In genomic region chr9:118488138-118488895, GRCm38 (mm10) we compare ENCODE assay signal across 9 mouse cellular contexts. TPM values are rescaled to one million over a fixed set of nuclear protein-coding genes. Genes with fewer than 3 reads are reported as not detected.
DNase-seq lines count a peak whose midpoint lies in the region; ATAC-seq and TF ChIP-seq lines count a peak whose summit lies in the region.
"Had no signal": no experiment of that assay in that cellular context is flagged by ENCODE, and none has a peak within 500 bp of the region (broad histone marks: within the 10 kb centered on the region; RNA-seq: fewer than 3 reads in every experiment).

No protein-coding gene starts in this region.

- peak; percentile 67 for TF ChIP-seq CTCF in layer of hippocampus, adult 2 months (conservative IDR thresholded peaks at IDR 0.05)
- no peak for TF ChIP-seq CTCF in bone marrow macrophage, adult 2 months (IDR thresholded peaks at IDR 0.05; ENCODE audit: low read depth, low read length)
- peak; percentile 68 for TF ChIP-seq CTCF in hindbrain, postnatal 0 days (IDR thresholded peaks at IDR 0.05; ENCODE audit: low read depth)

- H3K9ac ChIP-seq in forebrain, embryonic 11.5 days (ENCODE audit: low read length), result no peak overlapping the region; the same call in 1 of the 2 replicates
- H3K9ac ChIP-seq in hindbrain, postnatal 0 days (replicated peaks; ENCODE audit: low read length), result no peak overlapping the region
- H3K9ac ChIP-seq in liver, embryonic 12.5 days, result no peak overlapping the region

- no peak for DNase-seq in layer of hippocampus, adult 2 months (ENCODE audit: low spot score in 2 of 2)
- no peak for DNase-seq in layer of hippocampus, adult 18-20 months (ENCODE audit: low spot score in 2 of 2)
- peak; percentile 75 for DNase-seq in forebrain, embryonic 11.5 days (ENCODE audit: low spot score)
- peak; percentile 69 for DNase-seq in hindbrain, postnatal 0 days (ENCODE audit: low spot score)
- DNase-seq in frontal cortex, postnatal 14 days (ENCODE audit: low spot score in 2 of 2), result no peak

- H3K4me3 ChIP-seq in layer of hippocampus, adult 2 months, result peak overlapping the region; percentile 42
- H3K4me3 ChIP-seq in bone marrow macrophage, adult 2 months (ENCODE audit: insufficient read depth, low read length), result peak overlapping the region; percentile 43
- peak overlapping the region; percentile 30 for H3K4me3 ChIP-seq in forebrain, embryonic 11.5 days (ENCODE audit: low read depth, low read length)
- H3K4me3 ChIP-seq in hindbrain, postnatal 0 days (ENCODE audit: low read length), result peak overlapping the region; percentile 32
- peak overlapping the region; percentile 36 for H3K4me3 ChIP-seq in liver, embryonic 12.5 days

- peaks cover 6% of the 10 kb centered on the region; the same call in 1 of the 2 replicates for H3K4me1 ChIP-seq in bone marrow macrophage, adult 2 months (ENCODE audit: control insufficient read depth, insufficient read depth, low read length)
- peaks cover 15% of the 10 kb centered on the region for H3K4me1 ChIP-seq in forebrain, embryonic 11.5 days (replicated peaks; ENCODE audit: control insufficient read depth, insufficient read depth, low read length)
- peaks cover 3% of the 10 kb centered on the region; the same call in 1 of the 2 replicates for H3K4me1 ChIP-seq in hindbrain, postnatal 0 days (ENCODE audit: insufficient read depth, low read length)
- H3K4me1 ChIP-seq in liver, embryonic 12.5 days, result peaks cover 18% of the 10 kb centered on the region; the same call in 1 of the 2 replicates

- no peaks in the 10 kb centered on the region for H3K9me3 ChIP-seq in forebrain, embryonic 11.5 days (ENCODE audit: control insufficient read depth, low read length)
- H3K9me3 ChIP-seq in hindbrain, postnatal 0 days (ENCODE audit: low read length), result no peaks in the 10 kb centered on the region
- no peaks in the 10 kb centered on the region for H3K9me3 ChIP-seq in liver, embryonic 12.5 days (replicated peaks)

- H3K36me3 ChIP-seq in forebrain, embryonic 11.5 days (ENCODE audit: control insufficient read depth, insufficient read depth, low read length), result no peaks in the 10 kb centered on the region
- no peaks in the 10 kb centered on the region for H3K36me3 ChIP-seq in hindbrain, postnatal 0 days (ENCODE audit: insufficient read depth, low read length)
- no peaks in the 10 kb centered on the region for H3K36me3 ChIP-seq in liver, embryonic 12.5 days

- under 1% methylated on average over 28 of the region's 28 CpGs for WGBS in forebrain, embryonic 11.5 days
- WGBS in hindbrain, postnatal 0 days, result 1% methylated on average over 28 of the region's 28 CpGs
- under 1% methylated on average over 27 of the region's 28 CpGs for WGBS in liver, embryonic 12.5 days (ENCODE audit: insufficient replicate concordance)

- H3K27me3 ChIP-seq in forebrain, embryonic 11.5 days (ENCODE audit: control insufficient read depth, insufficient read depth, low read length), result peaks cover 55% of the 10 kb centered on the region
- H3K27me3 ChIP-seq in hindbrain, postnatal 0 days (ENCODE audit: insufficient read depth, low read length), result peaks cover 43% of the 10 kb centered on the region
- peaks cover 92% of the 10 kb centered on the region for H3K27me3 ChIP-seq in liver, embryonic 12.5 days (replicated peaks)

- H3K4me2 ChIP-seq in forebrain, embryonic 11.5 days (ENCODE audit: low read depth, low read length, severe bottlenecking), result peak overlapping the region; percentile 59
- peak overlapping the region; percentile 50 for H3K4me2 ChIP-seq in hindbrain, postnatal 0 days (ENCODE audit: low read depth, low read length)
- H3K4me2 ChIP-seq in liver, embryonic 12.5 days, result peak overlapping the region; percentile 57

- ATAC-seq in forebrain, embryonic 11.5 days (replicated peaks; ENCODE audit: low FRiP score), result peak; percentile 19; the same call in 1 of the 2 replicates
- no peak for ATAC-seq in hindbrain, postnatal 0 days
- ATAC-seq in liver, embryonic 12.5 days, result no peak
- peak; percentile 50; the same call in 1 of the 2 replicates for ATAC-seq in monocyte, adult 5-6 weeks (replicated peaks; ENCODE audit: insufficient number of reproducible peaks, low FRiP score, low TSS enrichment, poor library complexity, severe bottlenecking)
- ATAC-seq: Patski had no signal

- H3K27ac ChIP-seq in layer of hippocampus, adult 2 months, result no peak overlapping the region
- H3K27ac ChIP-seq in bone marrow macrophage, adult 2 months (ENCODE audit: insufficient read depth, low read depth, low read length), result no peak overlapping the region
- H3K27ac ChIP-seq in forebrain, embryonic 11.5 days (ENCODE audit: low read depth, low read length), result no peak overlapping the region
- no peak overlapping the region for H3K27ac ChIP-seq in hindbrain, postnatal 0 days
- H3K27ac ChIP-seq in liver, embryonic 12.5 days, result no peak overlapping the region

- no peak for TF ChIP-seq POLR2A in bone marrow macrophage, adult 2 months (IDR thresholded peaks at IDR 0.05; ENCODE audit: borderline replicate concordance, low read depth, low read length)

RNA-seq across cellular contexts. Expression of gene Eomes, which starts 10.3 kb away (rescaled TPM):
- under 1 TPM; 0.56 to 0.76 TPM for total RNA-seq in layer of hippocampus, adult 2 months (2021)
- under 1 TPM; 0.15 to 0.27 TPM for total RNA-seq in layer of hippocampus, adult 18-20 months (2021)
- not detected in 2 replicates for polyA plus RNA-seq in bone marrow macrophage, adult 2 months (2012; ENCODE audit: insufficient read depth, insufficient read length, missing spikeins)
- polyA plus RNA-seq in forebrain, embryonic 11.5 days (2014; fragmentation: Nextera tagmentation; extraction: Ambion mirVana), result 22.9 and 25.8 TPM in 2 replicates
- total RNA-seq in hindbrain, postnatal 0 days (2014; rRNA removed), result 16.2 and 19.4 TPM in 2 replicates
- 8.6 and 8.9 TPM in 2 replicates for polyA plus RNA-seq in hindbrain, postnatal 0 days (2015; fragmentation: Nextera tagmentation; extraction: Ambion mirVana)
- not detected in 2 replicates for polyA plus RNA-seq in liver, embryonic 12.5 days (2016; fragmentation: Nextera tagmentation; extraction: Ambion mirVana)
- 47.6 to 167 TPM (median 48.0 TPM) in 3 replicates for total RNA-seq in monocyte, adult 5-6 weeks (2017)

RNA-seq across cellular contexts. Expression of gene Golga4, which starts 17.8 kb away (rescaled TPM):
- total RNA-seq in layer of hippocampus, adult 2 months (2021), result 10 to 100 TPM; 84.8 to 94.6 TPM
- 10 to 100 TPM; 81.1 to 82.8 TPM for total RNA-seq in layer of hippocampus, adult 18-20 months (2021)
- polyA plus RNA-seq in bone marrow macrophage, adult 2 months (2012; ENCODE audit: insufficient read depth, insufficient read length, missing spikeins), result 46.5 and 52.2 TPM in 2 replicates
- 60.8 and 66.8 TPM in 2 replicates for polyA plus RNA-seq in forebrain, embryonic 11.5 days (2014; fragmentation: Nextera tagmentation; extraction: Ambion mirVana)
- 34.1 and 36.8 TPM in 2 replicates for total RNA-seq in hindbrain, postnatal 0 days (2014; rRNA removed)
- polyA plus RNA-seq in hindbrain, postnatal 0 days (2015; fragmentation: Nextera tagmentation; extraction: Ambion mirVana), result 25.8 and 27.2 TPM in 2 replicates
- polyA plus RNA-seq in liver, embryonic 12.5 days (2016; fragmentation: Nextera tagmentation; extraction: Ambion mirVana), result 27.5 and 28.2 TPM in 2 replicates
- total RNA-seq in monocyte, adult 5-6 weeks (2017), result 97.5 to 187 TPM (median 99.7 TPM) in 3 replicates

Comparison
In these comparisons a context has a peak if more than half of its experiments do, and no peak if none do; other contexts are left out.
1. DNase-seq: peak in forebrain, embryonic 11.5 days (single experiment) and hindbrain, postnatal 0 days (single experiment); none in layer of hippocampus, adult 2 months (0 of 2), layer of hippocampus, adult 18-20 months (0 of 2) and frontal cortex, postnatal 14 days (0 of 2).
2. ATAC-seq: peak in forebrain, embryonic 11.5 days (single experiment) and monocyte, adult 5-6 weeks (single experiment); none in hindbrain, postnatal 0 days (single experiment) and liver, embryonic 12.5 days (single experiment).
3. Peak in every context shown above with its lines, with median percentiles within 50 percentile points of each other: H3K4me3 ChIP-seq and H3K4me2 ChIP-seq.